Mouse (Mus musculus): ENCODE data around the gene Chil1. TPM values are rescaled to one million over a fixed set of nuclear protein-coding genes. Genes with fewer than 3 reads are reported as not detected.

Chil1 gene
- polyA plus RNA-seq, 1 experiment from 2014 or later, result 1.4 TPM

DNA sequence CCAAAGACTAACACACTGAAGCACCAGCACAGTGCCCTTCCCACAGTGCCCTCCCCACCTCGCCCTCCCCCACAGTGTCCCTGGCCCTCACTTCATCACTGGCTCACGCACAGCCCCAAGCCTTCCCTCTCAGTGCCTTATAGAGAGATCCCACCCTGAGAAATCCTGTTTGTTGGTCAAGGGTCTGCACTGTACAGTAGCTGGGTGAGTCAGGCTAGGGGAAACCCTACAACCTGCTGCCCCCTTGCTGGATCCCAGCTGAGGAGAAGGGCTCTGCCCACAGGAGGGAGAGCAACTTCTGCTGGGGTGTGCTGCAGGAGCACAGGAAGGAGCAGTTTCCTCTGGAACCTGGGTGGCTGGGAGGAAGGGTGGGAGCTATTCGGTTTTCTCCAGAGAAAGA lies 54.2 kb downstream of the Chil1 start:
- 0 out of 2 replicates have a peak overlapping the region, but pooled peaks have one; percentile 50 for H3K4me3 ChIP-seq

DNA sequence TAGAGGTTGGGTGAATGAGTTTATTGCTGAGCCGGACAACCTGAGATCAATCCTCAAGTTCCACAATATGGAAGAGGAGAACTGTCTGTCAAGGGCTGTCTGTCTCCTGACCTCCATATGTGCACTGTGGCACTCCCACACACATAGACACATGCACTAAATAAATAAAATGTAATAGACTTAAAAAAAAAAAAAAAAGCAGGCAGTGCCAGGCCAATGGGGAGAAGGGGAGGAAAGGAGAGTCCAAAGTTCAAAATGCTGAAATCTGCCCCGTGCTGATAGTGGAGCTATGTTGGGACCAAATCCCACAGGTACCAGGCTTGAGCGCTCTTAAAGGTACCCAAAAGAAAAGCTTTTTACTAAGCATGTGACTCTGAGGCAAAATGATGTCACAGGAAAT lies 55.5 kb downstream of the Chil1 start:
- Histone ChIP-seq H3K4me1 (replicated peaks) (peaks cover 40% of the 10 kb centered on the region), H3K9ac (no peak overlapping the region), H3K9me3 (no peaks in the 10 kb centered on the region), H3K36me3 (no peaks in the 10 kb centered on the region), H3K4me2 (no peak overlapping the region), H3K4me3 (no peak overlapping the region), H3K27me3 (no peaks in the 10 kb centered on the region), H3K27ac (replicated peaks) (no peak overlapping the region)
- no peak for ATAC-seq (ENCODE audit: low FRiP score, low read depth)
- WGBS, result 93% methylated on average over 3 of the region's 3 CpGs

More for the DNA sequence above, 54.2 kb downstream of the Chil1 start:
- no peak overlapping the region for H3K27ac ChIP-seq (replicated peaks)
- no peak overlapping the region for H3K9ac ChIP-seq
- H3K4me2 ChIP-seq, result peak overlapping the region; percentile 91
- WGBS, result 31% methylated on average over 3 of the region's 3 CpGs
- peak; percentile 20; the same call in 1 of the 2 replicates for ATAC-seq (ENCODE audit: low FRiP score, low read depth)
- H3K9me3 ChIP-seq, result no peaks in the 10 kb centered on the region
- no peaks in the 10 kb centered on the region for H3K36me3 ChIP-seq
- no peaks in the 10 kb centered on the region for H3K27me3 ChIP-seq
- peaks cover 52% of the 10 kb centered on the region for H3K4me1 ChIP-seq (replicated peaks)

Other genes with a start within 250 kb of the Chil1 start
- gene Fmod, start 144.9 kb upstream of the Chil1 start, polyA plus RNA-seq (2015; fragmentation: Nextera tagmentation; extraction: Ambion mirVana), result 10.2 and 11.0 TPM in 2 replicates
- gene Btg2, start 103.1 kb upstream of the Chil1 start, polyA plus RNA-seq (2015; fragmentation: Nextera tagmentation; extraction: Ambion mirVana), result 30.4 and 49.0 TPM in 2 replicates
- 0.37 and 0.38 TPM in 2 replicates for gene Chit1, start 70.9 kb upstream of the Chil1 start, polyA plus RNA-seq (2015; fragmentation: Nextera tagmentation; extraction: Ambion mirVana)
- gene Mybph, start 11.3 kb downstream of the Chil1 start, polyA plus RNA-seq (2015; fragmentation: Nextera tagmentation; extraction: Ambion mirVana), result 0.12 and 0.29 TPM in 2 replicates
- 22.5 and 26.0 TPM in 2 replicates for gene Adora1, start 53.3 kb downstream of the Chil1 start, polyA plus RNA-seq (2015; fragmentation: Nextera tagmentation; extraction: Ambion mirVana)
- gene Myog, start 107.8 kb downstream of the Chil1 start, polyA plus RNA-seq (2015; fragmentation: Nextera tagmentation; extraction: Ambion mirVana), result 0.45 TPM in 1 of 2 replicates, not detected in the other
- gene Ppfia4, start 150.8 kb downstream of the Chil1 start, polyA plus RNA-seq (2015; fragmentation: Nextera tagmentation; extraction: Ambion mirVana), result 26.7 and 28.7 TPM in 2 replicates
- gene Tmem183a, start 179.8 kb downstream of the Chil1 start, polyA plus RNA-seq (2015; fragmentation: Nextera tagmentation; extraction: Ambion mirVana), result 125 and 126 TPM in 2 replicates
- not detected in 2 replicates for gene 4933406M09Rik, start 203.8 kb downstream of the Chil1 start, polyA plus RNA-seq (2015; fragmentation: Nextera tagmentation; extraction: Ambion mirVana)
- 14.6 and 16.5 TPM in 2 replicates for gene Cyb5r1, start 223.4 kb downstream of the Chil1 start, polyA plus RNA-seq (2015; fragmentation: Nextera tagmentation; extraction: Ambion mirVana)
- gene Adipor1, start 233.2 kb downstream of the Chil1 start, polyA plus RNA-seq (2015; fragmentation: Nextera tagmentation; extraction: Ambion mirVana), result 83.1 and 86.8 TPM in 2 replicates

All from hindbrain, embryonic 15.5 days (tissue).